Mouse (Mus musculus) hindbrain, embryonic 16.5 days (tissue): ENCODE data around the gene Exoc4. TPM values are rescaled to one million over a fixed set of nuclear protein-coding genes. Genes with fewer than 3 reads are reported as not detected.

Experiments used
- ATAC-seq: fragments of 200-750 bp; cut with Nextera tagmentation; 2 replicates; pipeline ENCODE4 v1.8.0; 2017; ENCODE audit warnings: moderate TSS enrichment, moderate library complexity
- H3K27ac ChIP-seq: fragments of 300-500 bp; sonication (generic); 2 replicates; pipeline ENCODE4 v1.5.1; 2014; ENCODE audit warnings: low read depth, mild to moderate bottlenecking, control low read depth, low read length, moderate library complexity
- H3K27me3 ChIP-seq: fragments of 300-500 bp; sonication (generic); replicated peaks from 2 replicates; pipeline ENCODE4 v1.6.1; 2014; ENCODE audit warnings: low read length; ENCODE audit not compliant: control insufficient read depth, insufficient read depth
- H3K36me3 ChIP-seq: fragments of 300-500 bp; sonication (generic); 2 replicates; pipeline ENCODE4 v1.6.1; 2014; ENCODE audit warnings: mild to moderate bottlenecking, low read length, moderate library complexity, mixed read lengths; ENCODE audit not compliant: control insufficient read depth, insufficient read depth
- H3K4me1 ChIP-seq: fragments of 300-500 bp; sonication (generic); 2 replicates; pipeline ENCODE4 v1.6.1; 2014; ENCODE audit warnings: low read depth, low read length; ENCODE audit not compliant: control insufficient read depth, insufficient read depth
- H3K4me2 ChIP-seq: fragments of 300-500 bp; sonication (generic); 2 replicates; pipeline ENCODE4 v1.6.1; 2014; ENCODE audit warnings: mild to moderate bottlenecking, low read length, control low read depth, moderate library complexity
- H3K4me3 ChIP-seq: fragments of 300-500 bp; sonication (generic); 2 replicates; pipeline ENCODE4 v1.5.1; 2014; ENCODE audit warnings: mild to moderate bottlenecking, low read length, control low read depth, moderate library complexity
- H3K9ac ChIP-seq: fragments of 300-500 bp; sonication (generic); 2 replicates; pipeline ENCODE4 v1.6.1; 2014; ENCODE audit warnings: low read depth, mild to moderate bottlenecking, control low read depth, low read length, moderate library complexity
- H3K9me3 ChIP-seq: fragments of 300-500 bp; sonication (generic); 2 replicates; pipeline ENCODE4 v1.6.1; 2014; ENCODE audit warnings: mild to moderate bottlenecking, low read length, moderate library complexity; ENCODE audit not compliant: control insufficient read depth
- WGBS: fragments of 180-500 bp; shearing (Covaris S2); extraction: QIAGEN DNeasy Blood & Tissue Kit; methylation state at CpG from one replicate; pipeline ENCODE4 v1.1.7; 2014; 5-methylcytosine and 5-hydroxymethylcytosine counted together
- polyA plus RNA-seq: library from polyadenylated mRNA; unstranded; fragments of >200 nt; fragmentation: Nextera tagmentation; extraction: Ambion mirVana; gene quantifications from 2 replicates; pipeline ENCODE4 v1.2.1, GENCODE M21; 2015

The Exoc4 gene
- 46.0 and 48.9 TPM in 2 replicates for polyA plus RNA-seq

DNA sequence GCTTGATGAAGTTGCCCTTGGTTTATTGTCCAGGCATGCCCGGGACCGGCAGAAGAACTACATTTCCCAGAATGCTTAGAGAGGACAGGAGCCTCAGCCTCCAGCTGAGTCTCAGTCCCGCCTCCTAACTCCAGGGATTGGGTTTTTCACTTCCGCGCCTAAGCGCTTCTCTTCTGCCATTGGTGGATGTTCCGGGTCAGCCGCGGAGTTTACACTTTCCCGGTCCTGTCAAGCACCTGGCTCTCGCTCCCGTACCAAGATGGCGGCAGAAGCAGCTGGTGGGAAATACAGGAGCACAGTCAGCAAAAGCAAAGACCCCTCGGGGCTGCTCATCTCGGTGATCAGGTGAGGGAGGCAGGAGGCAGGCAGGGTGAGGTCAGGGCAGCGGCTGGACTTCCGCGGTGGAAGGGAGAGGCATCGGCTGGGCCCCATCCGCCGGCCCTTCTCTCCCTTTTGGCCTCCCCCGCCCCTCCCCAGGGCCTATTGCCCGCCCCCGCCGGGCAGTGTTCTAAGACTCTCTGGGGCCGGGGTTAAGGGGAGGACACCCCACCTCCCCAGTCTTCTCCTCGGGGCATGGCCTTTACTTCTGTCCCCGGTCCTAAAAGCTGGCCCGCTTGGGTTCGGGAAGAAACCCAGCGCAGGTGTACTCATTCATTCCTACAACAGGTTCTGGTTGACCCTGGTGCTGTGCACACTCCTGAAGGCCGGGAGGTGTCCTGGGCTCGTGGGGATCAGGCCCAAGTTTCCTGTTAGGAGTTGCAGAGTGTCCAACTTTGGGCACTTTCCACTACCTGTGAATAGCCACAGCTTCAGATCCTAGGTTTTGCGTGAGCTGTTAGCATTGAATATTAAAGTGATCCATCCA is at the start of gene Exoc4:
Exoc4 (plus strand) TSS at position 192 of the 865 bp plus-strand sequence.
- Histone ChIP-seq H3K27me3 (no peaks in the 10 kb centered on the region), H3K27ac (peak within 1 kb of the TSS; percentile 76), H3K4me3 (peak within 1 kb of the TSS; percentile 82), H3K4me1 (peaks cover 5% of the 10 kb centered on the region), H3K4me2 (peak within 1 kb of the TSS; percentile 63), H3K9me3 (no peaks in the 10 kb centered on the region), H3K9ac (peak within 1 kb of the TSS; percentile 86), H3K36me3 (no peaks in the 10 kb centered on the region)
- ATAC-seq, result peak; percentile 100
- 1% methylated on average over 29 of the region's 34 CpGs for WGBS

- H3K9me3 ChIP-seq, result no peaks in the 10 kb centered on the region; the same call in 1 of the 2 replicates
- no peak overlapping the region for H3K27ac ChIP-seq
- no peak for ATAC-seq
- no peak overlapping the region for H3K9ac ChIP-seq
- no peaks in the 10 kb centered on the region for H3K4me1 ChIP-seq
- 67% methylated on average over 3 of the region's 3 CpGs for WGBS
- no peaks in the 10 kb centered on the region for H3K36me3 ChIP-seq
- no peak overlapping the region for H3K4me3 ChIP-seq
- H3K27me3 ChIP-seq, result no peaks in the 10 kb centered on the region
- H3K4me2 ChIP-seq, result no peak overlapping the region
These were observed 30.1 kb upstream of the Exoc4 start for GRCm38 (mm10) chr6:33218780-33219179.

GRCm38 (mm10) chr6:33226700-33227099 is 22.2 kb upstream of the Exoc4 start:
- no peaks in the 10 kb centered on the region for H3K4me1 ChIP-seq
- WGBS, result 80% methylated on average over 1 of the region's 1 CpGs
- H3K36me3 ChIP-seq, result no peaks in the 10 kb centered on the region
- H3K9ac ChIP-seq, result no peak overlapping the region
- H3K27ac ChIP-seq, result no peak overlapping the region
- H3K9me3 ChIP-seq, result no peaks in the 10 kb centered on the region
- H3K4me2 ChIP-seq, result no peak overlapping the region
- no peak for ATAC-seq
- no peak overlapping the region for H3K4me3 ChIP-seq
- no peaks in the 10 kb centered on the region for H3K27me3 ChIP-seq

- WGBS, result 61% methylated on average over 8 of the region's 8 CpGs
- Histone ChIP-seq H3K4me1 (no peaks in the 10 kb centered on the region), H3K27me3 (no peaks in the 10 kb centered on the region), H3K27ac (no peak overlapping the region), H3K9me3 (no peaks in the 10 kb centered on the region), H3K36me3 (no peaks in the 10 kb centered on the region), H3K9ac (no peak overlapping the region), H3K4me3 (no peak overlapping the region), H3K4me2 (no peak overlapping the region)
- no peak for ATAC-seq
These were observed 21.5 kb upstream of the Exoc4 start for GRCm38 (mm10) chr6:33227371-33227770.

GRCm38 (mm10) chr6:33241250-33241649 is 7.6 kb upstream of the Exoc4 start:
- H3K27ac ChIP-seq, result no peak overlapping the region
- no peaks in the 10 kb centered on the region for H3K9me3 ChIP-seq
- no peak overlapping the region for H3K9ac ChIP-seq
- no peak overlapping the region for H3K4me2 ChIP-seq
- H3K36me3 ChIP-seq, result no peaks in the 10 kb centered on the region
- H3K4me1 ChIP-seq, result no peaks in the 10 kb centered on the region
- H3K27me3 ChIP-seq, result no peaks in the 10 kb centered on the region
- no peak overlapping the region for H3K4me3 ChIP-seq
- ATAC-seq, result no peak

DNA sequence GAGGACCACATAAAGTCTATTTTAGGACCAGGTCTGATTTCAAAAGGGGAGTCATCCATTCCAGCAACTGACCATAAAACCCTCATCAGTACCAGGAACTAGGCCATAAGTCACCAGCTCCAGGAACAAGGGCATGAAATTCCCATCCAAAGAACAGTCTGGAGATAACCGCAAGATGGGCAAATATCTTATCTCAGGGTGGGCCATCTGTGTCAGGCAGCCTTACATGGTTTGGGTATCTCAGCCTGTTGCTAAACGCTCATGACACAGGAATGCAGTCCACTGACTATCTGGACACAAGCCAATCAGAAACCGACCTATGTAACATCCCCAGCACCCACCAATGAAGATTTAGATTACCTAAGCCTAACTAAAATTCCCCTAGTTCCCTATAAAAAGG is 4.3 kb upstream of the Exoc4 start:
- ATAC-seq, result no peak
- no peaks in the 10 kb centered on the region for H3K4me1 ChIP-seq
- no peak overlapping the region for H3K9ac ChIP-seq
- no peaks in the 10 kb centered on the region for H3K36me3 ChIP-seq
- no peaks in the 10 kb centered on the region for H3K9me3 ChIP-seq
- H3K4me3 ChIP-seq, result no peak overlapping the region
- H3K27me3 ChIP-seq, result no peaks in the 10 kb centered on the region
- H3K27ac ChIP-seq, result no peak overlapping the region
- no peak overlapping the region for H3K4me2 ChIP-seq
- WGBS, result 88% methylated on average over 3 of the region's 3 CpGs

- Histone ChIP-seq H3K9ac (no peak overlapping the region), H3K4me1 (peaks cover 5% of the 10 kb centered on the region), H3K9me3 (no peaks in the 10 kb centered on the region), H3K27ac (no peak overlapping the region), H3K4me2 (no peak overlapping the region), H3K27me3 (no peaks in the 10 kb centered on the region), H3K36me3 (no peaks in the 10 kb centered on the region), H3K4me3 (no peak overlapping the region)
- no peak for ATAC-seq
- 75% methylated on average over 5 of the region's 5 CpGs for WGBS
These were observed 1.7 kb upstream of the Exoc4 start for GRCm38 (mm10) chr6:33247146-33247545.

GRCm38 (mm10) chr6:33247576-33248355 is 1.1 kb upstream of the Exoc4 start:
- H3K9me3 ChIP-seq, result no peaks in the 10 kb centered on the region
- 87% methylated on average over 23 of the region's 23 CpGs for WGBS
- H3K36me3 ChIP-seq, result no peaks in the 10 kb centered on the region
- H3K4me2 ChIP-seq, result no peak overlapping the region
- peaks cover 5% of the 10 kb centered on the region for H3K4me1 ChIP-seq
- H3K9ac ChIP-seq, result no peak overlapping the region
- no peak overlapping the region for H3K4me3 ChIP-seq
- no peak for ATAC-seq
- H3K27me3 ChIP-seq, result no peaks in the 10 kb centered on the region
- H3K27ac ChIP-seq, result no peak overlapping the region

GRCm38 (mm10) chr6:33256638-33257037 is 7.8 kb downstream of the Exoc4 start:
- no peak overlapping the region for H3K4me3 ChIP-seq
- ATAC-seq, result no peak
- H3K36me3 ChIP-seq, result no peaks in the 10 kb centered on the region
- H3K27me3 ChIP-seq, result no peaks in the 10 kb centered on the region
- H3K9ac ChIP-seq, result no peak overlapping the region
- H3K9me3 ChIP-seq, result no peaks in the 10 kb centered on the region
- H3K4me2 ChIP-seq, result no peak overlapping the region
- no peak overlapping the region for H3K27ac ChIP-seq
- WGBS, result 83% methylated on average over 4 of the region's 4 CpGs
- H3K4me1 ChIP-seq, result peaks cover 2% of the 10 kb centered on the region; the same call in 1 of the 2 replicates
